21 mouse cellular contexts compared by ENCODE assay signal in the genomic region with DNA sequence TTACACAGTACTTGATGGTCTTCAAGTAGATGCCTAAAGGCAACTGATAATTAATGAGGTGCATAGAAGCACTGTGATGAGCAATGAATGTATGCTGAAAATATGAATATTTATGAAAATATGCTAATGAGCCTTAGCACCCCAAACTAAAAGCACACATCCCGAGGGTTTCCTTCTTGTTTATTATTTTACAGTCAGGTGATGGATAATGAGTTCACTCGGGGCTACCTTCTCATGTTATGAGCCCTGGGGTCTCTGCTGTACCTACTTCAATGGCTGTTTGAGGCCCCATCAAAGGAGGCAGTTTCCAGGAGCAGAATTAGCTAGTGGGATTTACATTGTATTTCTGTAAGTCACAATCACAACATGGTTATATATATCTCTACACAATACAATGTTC.
"Had no signal": no experiment of that assay in that cellular context is flagged by ENCODE, and none has a peak within 500 bp of the region (broad histone marks: within the 10 kb centered on the region; RNA-seq: fewer than 3 reads in every experiment).

No protein-coding gene starts in this region.

- H3K9me3 ChIP-seq: limb, embryonic 10.5 days; limb, embryonic 13.5 days; liver, embryonic 12.5 days; liver, embryonic 15.5 days; lung, embryonic 15.5 days; megakaryocyte, embryonic 14.5 days; midbrain, embryonic 12.5 days had no signal

- H3K4me3 ChIP-seq: layer of hippocampus, adult 2 months; limb, embryonic 10.5 days; limb, embryonic 13.5 days; liver, embryonic 12.5 days; liver, embryonic 15.5 days; lung, embryonic 15.5 days; megakaryocyte, embryonic 14.5 days; midbrain, embryonic 12.5 days had no signal

- H3K9ac ChIP-seq: limb, embryonic 13.5 days; liver, embryonic 12.5 days; liver, embryonic 15.5 days; lung, embryonic 15.5 days; midbrain, embryonic 12.5 days had no signal

- H3K27me3 ChIP-seq: limb, embryonic 13.5 days; liver, embryonic 12.5 days; liver, embryonic 15.5 days; lung, embryonic 15.5 days; megakaryocyte, embryonic 14.5 days; midbrain, embryonic 12.5 days had no signal

- ATAC-seq: liver, embryonic 12.5 days had no signal

- H3K4me1 ChIP-seq: liver, embryonic 12.5 days; liver, embryonic 15.5 days; megakaryocyte, embryonic 14.5 days had no signal

- DNase-seq: kidney, adult 2 months; kidney, postnatal 25 days; layer of hippocampus, adult 9-11 months; liver; lung, adult 18-20 months; lung, postnatal 10 days; lung, postnatal 36 days; right cerebral cortex, postnatal 4 days; thymus, adult 2 months; thymus, postnatal 14 days; thymus, postnatal 4 days had no signal

- H3K27ac ChIP-seq: kidney, postnatal 0 days; layer of hippocampus, adult 2 months; limb, embryonic 10.5 days; limb, embryonic 13.5 days; liver, embryonic 12.5 days; liver, embryonic 15.5 days; lung, embryonic 15.5 days; midbrain, embryonic 12.5 days; stomach, postnatal 0 days had no signal

- H3K36me3 ChIP-seq: limb, embryonic 10.5 days; limb, embryonic 13.5 days; liver, embryonic 12.5 days; liver, embryonic 15.5 days; lung, embryonic 15.5 days; midbrain, embryonic 12.5 days had no signal

- H3K4me2 ChIP-seq: limb, embryonic 13.5 days; liver, embryonic 12.5 days; liver, embryonic 15.5 days; lung, embryonic 15.5 days; midbrain, embryonic 12.5 days had no signal
